Mouse (Mus musculus): ENCODE measurements at regions not wholly inside any gene's neighbourhood (a gene's known extent, or its start where the extent isn't known, plus 50 kb on each side); places are given as distances from the start of the nearest gene placed in this dataset.

DNA sequence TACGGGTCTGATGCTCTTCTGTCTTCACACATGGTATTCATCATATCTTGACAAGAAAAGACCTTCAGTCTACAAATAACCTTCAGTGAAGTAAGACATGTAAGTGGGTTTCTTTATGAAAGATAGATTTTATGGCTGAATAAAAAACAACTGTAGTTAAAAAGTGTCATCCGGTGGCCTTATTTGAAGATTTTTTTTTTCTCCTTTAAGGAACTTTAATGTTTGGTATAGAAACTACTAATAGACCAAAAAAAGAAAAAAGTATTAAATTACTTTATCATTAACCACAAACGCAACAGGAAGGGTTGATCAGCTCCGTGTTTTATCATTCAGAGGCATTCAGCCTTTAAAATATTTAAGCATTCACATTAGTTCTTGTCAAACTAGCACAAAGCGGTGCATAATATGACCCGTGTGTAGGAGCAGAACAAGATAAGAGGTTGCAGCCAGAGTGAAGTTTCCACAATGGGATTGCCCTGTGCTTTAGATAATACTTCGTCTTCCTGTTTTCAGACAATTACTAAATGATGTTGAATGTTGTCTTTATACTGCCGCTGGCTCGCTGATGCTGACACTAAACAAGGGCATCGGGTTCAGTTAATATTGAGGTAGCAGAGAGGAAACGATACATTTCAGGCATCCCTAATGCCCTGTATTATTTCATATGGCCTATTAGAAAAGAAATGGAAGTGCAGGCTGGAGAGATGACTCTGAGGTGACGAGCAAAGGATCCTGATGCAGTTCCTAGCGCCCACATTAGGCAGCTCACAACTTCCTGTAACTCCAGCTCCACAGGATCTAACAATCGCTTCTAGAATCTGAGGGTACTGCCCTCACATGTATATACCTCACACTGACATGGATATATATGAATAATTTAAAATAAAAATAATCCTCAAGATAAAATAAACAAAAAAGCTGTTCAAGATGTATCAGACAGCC, 244.8 kb downstream of the Rpl36a-ps1 start:
- Histone ChIP-seq H3K4me3 (replicated peaks; ENCODE audit: low read length) (no peak overlapping the region), H3K27me3 (ENCODE audit: insufficient read depth, low read length) (no peaks in the 10 kb centered on the region), H3K9me3 (ENCODE audit: low read length) (peaks cover 14% of the 10 kb centered on the region), H3K4me1 (replicated peaks; ENCODE audit: low read depth, low read length) (no peaks in the 10 kb centered on the region), H3K36me3 (ENCODE audit: insufficient read depth, low read length) (no peaks in the 10 kb centered on the region)
- no peak for TF ChIP-seq NANOG (IDR thresholded peaks at IDR 0.05; ENCODE audit: borderline replicate concordance, low read length)
- no peak for TF ChIP-seq CTCF (conservative IDR thresholded peaks at IDR 0.05; ENCODE audit: low read length)
- no peak for TF ChIP-seq POU5F1 (IDR thresholded peaks at IDR 0.05; ENCODE audit: borderline replicate concordance, low read length)

DNA sequence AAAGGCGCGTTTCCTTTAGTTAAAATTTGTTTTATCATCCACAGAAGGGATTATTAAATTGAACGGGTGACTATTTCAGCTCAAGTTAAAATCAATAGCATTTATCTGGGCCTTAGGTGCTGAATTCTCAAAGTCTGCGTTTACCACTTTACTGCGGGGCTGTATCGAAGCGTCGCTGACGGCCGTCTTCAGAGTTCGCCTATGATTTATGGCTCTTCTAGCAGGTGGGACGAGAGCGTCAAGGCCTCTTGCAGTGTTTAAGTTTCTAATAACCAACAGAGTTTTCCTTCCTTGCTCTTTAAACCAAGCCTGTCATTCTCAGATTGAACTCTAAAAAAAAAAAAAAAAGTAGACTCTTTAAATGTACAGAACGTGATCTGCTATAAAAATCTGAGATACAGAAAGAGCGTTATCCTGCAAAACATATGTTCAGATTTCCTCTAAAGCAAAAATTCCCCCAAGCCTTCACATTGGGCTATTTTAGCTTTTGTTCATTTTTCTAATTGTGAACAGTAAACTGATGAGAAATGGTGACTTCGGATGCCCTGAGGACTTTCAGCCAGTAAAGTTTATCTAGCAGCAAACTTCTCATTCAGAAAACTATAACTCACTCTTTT, 246.9 kb downstream of the Rpl36a-ps1 start:
- Histone ChIP-seq H3K36me3 (ENCODE audit: insufficient read depth, low read length) (no peaks in the 10 kb centered on the region), H3K4me1 (replicated peaks; ENCODE audit: low read depth, low read length) (no peaks in the 10 kb centered on the region), H3K9me3 (ENCODE audit: low read length) (no peaks in the 10 kb centered on the region), H3K27me3 (ENCODE audit: insufficient read depth, low read length) (no peaks in the 10 kb centered on the region), H3K4me3 (replicated peaks; ENCODE audit: low read length) (no peak overlapping the region)
- TF ChIP-seq POU5F1 (IDR thresholded peaks at IDR 0.05; ENCODE audit: borderline replicate concordance, low read length) = no peak
- TF ChIP-seq NANOG (IDR thresholded peaks at IDR 0.05; ENCODE audit: borderline replicate concordance, low read length) = no peak

DNA sequence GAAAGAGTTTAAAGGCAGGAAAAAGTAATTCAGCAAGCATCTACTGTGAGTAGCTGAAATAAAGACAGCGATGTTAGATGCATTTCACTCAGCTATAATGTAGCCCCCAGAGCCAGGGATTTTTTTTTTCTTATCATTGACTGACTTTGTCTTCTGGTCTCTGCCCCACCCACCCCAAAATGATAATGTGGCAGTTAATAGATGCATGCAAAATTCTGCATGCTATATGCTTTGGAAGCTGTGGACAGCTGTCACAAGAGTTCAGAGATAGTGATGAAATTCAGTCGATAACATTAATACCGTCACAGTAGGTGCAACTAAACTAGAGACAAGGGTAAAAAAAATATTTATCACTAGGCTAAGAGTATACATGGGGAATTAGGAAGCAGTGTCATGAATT, 263.7 kb downstream of the Rpl36a-ps1 start:
- H3K4me3 ChIP-seq (replicated peaks; ENCODE audit: low read length) = no peak overlapping the region
- TF ChIP-seq POU5F1 (IDR thresholded peaks at IDR 0.05; ENCODE audit: borderline replicate concordance, low read length) (no peak), CTCF (conservative IDR thresholded peaks at IDR 0.05; ENCODE audit: low read length) (no peak), NANOG (IDR thresholded peaks at IDR 0.05; ENCODE audit: borderline replicate concordance, low read length) (no peak)
- no peaks in the 10 kb centered on the region for H3K9me3 ChIP-seq (ENCODE audit: low read length)
- no peaks in the 10 kb centered on the region for H3K27me3 ChIP-seq (ENCODE audit: insufficient read depth, low read length)
- no peaks in the 10 kb centered on the region for H3K4me1 ChIP-seq (replicated peaks; ENCODE audit: low read depth, low read length)
- H3K36me3 ChIP-seq (ENCODE audit: insufficient read depth, low read length) = no peaks in the 10 kb centered on the region

DNA sequence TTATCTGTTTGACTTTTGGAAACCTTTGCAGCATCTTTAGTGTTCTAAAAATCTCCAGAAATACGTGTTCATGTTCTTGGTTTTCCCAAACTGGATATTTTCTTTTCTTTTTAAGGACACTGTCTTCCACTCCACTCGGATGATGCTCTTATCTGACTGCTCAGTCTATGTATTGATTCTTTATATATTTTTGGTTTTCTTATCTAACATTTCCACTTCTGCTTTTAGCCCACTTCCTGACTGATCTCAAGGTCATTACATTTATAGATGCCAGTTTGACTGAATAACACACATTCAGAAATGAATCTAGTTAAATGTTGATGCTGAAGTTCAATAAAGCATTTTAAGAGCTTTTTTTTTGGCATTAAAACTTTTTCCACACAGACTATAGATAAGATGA, 265.3 kb downstream of the Rpl36a-ps1 start:
- Histone ChIP-seq H3K4me3 (replicated peaks; ENCODE audit: low read length) (no peak overlapping the region), H3K9me3 (ENCODE audit: low read length) (no peaks in the 10 kb centered on the region), H3K27me3 (ENCODE audit: insufficient read depth, low read length) (no peaks in the 10 kb centered on the region), H3K4me1 (replicated peaks; ENCODE audit: low read depth, low read length) (no peaks in the 10 kb centered on the region), H3K36me3 (ENCODE audit: insufficient read depth, low read length) (no peaks in the 10 kb centered on the region)
- TF ChIP-seq POU5F1 (IDR thresholded peaks at IDR 0.05; ENCODE audit: borderline replicate concordance, low read length) (no peak), CTCF (conservative IDR thresholded peaks at IDR 0.05; ENCODE audit: low read length) (no peak), NANOG (IDR thresholded peaks at IDR 0.05; ENCODE audit: borderline replicate concordance, low read length) (no peak)

DNA sequence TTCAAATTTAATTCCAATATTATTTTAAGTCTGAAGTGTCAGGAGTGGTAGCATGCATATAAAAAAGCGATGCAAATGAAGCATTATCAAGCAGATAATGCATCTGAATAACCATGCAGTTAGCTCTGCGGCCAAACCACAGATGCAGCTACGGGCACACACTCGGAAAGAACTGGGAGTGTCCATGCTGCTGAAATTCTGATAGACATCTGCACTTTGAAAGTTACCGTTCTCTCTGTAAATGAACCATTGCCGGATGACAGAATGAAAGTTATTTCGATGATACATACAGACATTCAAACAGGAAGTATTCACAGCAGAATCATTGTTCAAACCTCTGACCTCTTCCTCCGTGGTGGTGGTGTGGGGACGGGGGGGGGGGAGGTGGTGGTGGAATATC, 271.6 kb downstream of the Rpl36a-ps1 start:
- H3K4me1 ChIP-seq (replicated peaks; ENCODE audit: low read depth, low read length) = no peaks in the 10 kb centered on the region

DNA sequence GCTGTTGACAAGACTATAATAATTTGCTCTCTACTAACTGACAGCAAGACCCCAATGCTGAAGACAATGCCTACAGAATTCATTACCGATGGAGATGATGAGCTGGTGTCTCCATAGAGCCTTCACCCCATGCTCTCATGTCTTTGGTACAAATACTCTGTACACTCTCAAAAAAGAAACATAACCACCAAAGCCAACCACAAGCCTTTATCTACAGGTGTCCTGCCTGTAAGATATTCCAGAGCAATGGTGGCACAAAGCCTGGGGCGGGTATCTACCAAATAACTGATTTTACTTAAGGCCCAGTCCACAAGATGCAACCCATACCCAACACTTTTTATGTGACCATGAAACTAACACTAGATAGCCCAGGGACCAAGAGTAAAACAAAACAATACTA, 273.1 kb downstream of the Rpl36a-ps1 start:
- TF ChIP-seq NANOG (IDR thresholded peaks at IDR 0.05; ENCODE audit: borderline replicate concordance, low read length) = no peak
- TF ChIP-seq POU5F1 (IDR thresholded peaks at IDR 0.05; ENCODE audit: borderline replicate concordance, low read length) = no peak
- no peak for TF ChIP-seq CTCF (conservative IDR thresholded peaks at IDR 0.05; ENCODE audit: low read length)
- Histone ChIP-seq H3K27me3 (ENCODE audit: insufficient read depth, low read length) (no peaks in the 10 kb centered on the region), H3K36me3 (ENCODE audit: insufficient read depth, low read length) (no peaks in the 10 kb centered on the region), H3K4me1 (replicated peaks; ENCODE audit: low read depth, low read length) (no peaks in the 10 kb centered on the region), H3K9me3 (ENCODE audit: low read length) (no peaks in the 10 kb centered on the region), H3K4me3 (replicated peaks; ENCODE audit: low read length) (no peak overlapping the region)

More for the DNA sequence above, 271.6 kb downstream of the Rpl36a-ps1 start:
- TF ChIP-seq POU5F1 (IDR thresholded peaks at IDR 0.05; ENCODE audit: borderline replicate concordance, low read length) (no peak), CTCF (conservative IDR thresholded peaks at IDR 0.05; ENCODE audit: low read length) (no peak), NANOG (IDR thresholded peaks at IDR 0.05; ENCODE audit: borderline replicate concordance, low read length) (no peak)
- Histone ChIP-seq H3K9me3 (ENCODE audit: low read length) (no peaks in the 10 kb centered on the region), H3K36me3 (ENCODE audit: insufficient read depth, low read length) (no peaks in the 10 kb centered on the region), H3K27me3 (ENCODE audit: insufficient read depth, low read length) (no peaks in the 10 kb centered on the region), H3K4me3 (replicated peaks; ENCODE audit: low read length) (no peak overlapping the region)

DNA sequence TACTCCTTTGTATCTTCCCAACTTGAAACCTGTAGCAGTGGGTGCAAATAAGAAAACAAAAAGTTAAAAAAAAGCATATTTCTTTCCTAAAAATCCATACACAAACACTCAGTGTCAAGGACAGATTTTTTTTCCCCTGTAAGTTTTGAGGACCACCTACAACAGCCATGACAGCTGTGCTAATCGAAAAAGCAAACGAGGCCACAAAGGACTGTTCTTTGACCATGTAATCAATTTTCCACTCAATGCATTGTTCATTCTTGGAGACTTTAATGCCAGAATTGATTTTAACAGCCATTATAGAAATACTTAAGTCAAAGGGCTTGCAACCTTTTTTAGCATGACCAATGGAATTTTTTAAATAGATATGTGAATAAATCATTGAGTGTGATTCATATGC, 286.1 kb downstream of the Rpl36a-ps1 start:
- no peaks in the 10 kb centered on the region for H3K27me3 ChIP-seq (ENCODE audit: insufficient read depth, low read length)
- no peak overlapping the region for H3K4me3 ChIP-seq (replicated peaks; ENCODE audit: low read length)
- H3K36me3 ChIP-seq (ENCODE audit: insufficient read depth, low read length) = no peaks in the 10 kb centered on the region
- TF ChIP-seq NANOG (IDR thresholded peaks at IDR 0.05; ENCODE audit: borderline replicate concordance, low read length) = no peak
- TF ChIP-seq POU5F1 (IDR thresholded peaks at IDR 0.05; ENCODE audit: borderline replicate concordance, low read length) = no peak
- TF ChIP-seq CTCF (conservative IDR thresholded peaks at IDR 0.05; ENCODE audit: low read length) = no peak
- no peaks in the 10 kb centered on the region for H3K4me1 ChIP-seq (replicated peaks; ENCODE audit: low read depth, low read length)
- no peaks in the 10 kb centered on the region for H3K9me3 ChIP-seq (ENCODE audit: low read length)

DNA sequence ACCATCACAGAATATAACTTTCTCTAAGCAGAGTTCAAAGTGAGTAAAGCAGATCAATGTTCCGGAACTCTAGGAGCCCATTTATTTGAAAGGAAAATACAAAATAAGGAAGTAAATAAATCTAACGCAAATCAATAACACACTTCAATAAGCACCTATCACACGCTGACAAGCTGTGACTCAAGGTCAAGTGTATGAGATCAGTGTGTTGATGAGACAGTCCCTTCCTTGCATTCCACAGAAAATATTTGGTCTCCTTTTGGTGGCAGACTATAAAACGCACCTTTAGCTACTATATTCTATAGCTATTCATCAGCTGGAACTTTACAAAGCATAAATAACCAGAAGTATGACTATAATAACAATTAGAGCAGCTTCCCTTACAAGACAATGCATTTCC, 286.5 kb downstream of the Rpl36a-ps1 start:
- TF ChIP-seq NANOG (IDR thresholded peaks at IDR 0.05; ENCODE audit: borderline replicate concordance, low read length) = no peak
- no peak for TF ChIP-seq CTCF (conservative IDR thresholded peaks at IDR 0.05; ENCODE audit: low read length)
- TF ChIP-seq POU5F1 (IDR thresholded peaks at IDR 0.05; ENCODE audit: borderline replicate concordance, low read length) = no peak
- Histone ChIP-seq H3K4me3 (replicated peaks; ENCODE audit: low read length) (no peak overlapping the region), H3K27me3 (ENCODE audit: insufficient read depth, low read length) (no peaks in the 10 kb centered on the region), H3K36me3 (ENCODE audit: insufficient read depth, low read length) (no peaks in the 10 kb centered on the region), H3K4me1 (replicated peaks; ENCODE audit: low read depth, low read length) (no peaks in the 10 kb centered on the region), H3K9me3 (ENCODE audit: low read length) (no peaks in the 10 kb centered on the region)
